Mouse (Mus musculus) granulocyte monocyte progenitor cell, adult 5-6 weeks (primary cell): Measurements from ENCODE around the gene B3gntl1. TPM values are rescaled to one million over a fixed set of nuclear protein-coding genes. Genes with fewer than 3 reads are reported as not detected.
A peak's percentile ranks its signal among the peaks of the same experiment; 100 is the strongest.
"Not testable (repeated sequence)": the region's sequence is repeated elsewhere in the genome, so short reads cannot be mapped to it uniquely, and the experiment has no call there.

ENCODE experiments used
- ATAC-seq: replicated peaks from 2 replicates; pipeline ENCODE4 v1.8.0; 2016; ENCODE audit warnings: mild to moderate bottlenecking, moderate TSS enrichment, inconsistent platforms; ENCODE audit not compliant: poor library complexity, severe bottlenecking
- total RNA-seq, 2 experiments: library from RNA; stranded (forward) in 1 of 2; stranded (reverse) in 1 of 2; fragments of 200-712, 200-1000 nt in 1 of 2; fragments of >200 nt in 1 of 2; fragmentation: Nextera tagmentation in 1 of 2; gene quantifications; 2 replicates each; pipeline ENCODE4 v1.2.3; 2014 to 2017

B3gntl1 gene
- total RNA-seq, 2 experiments from 2014 or later, result 6.7 to 7.5 TPM

GRCm38 (mm10) chr11:121686091-121686490 lies 13.1 kb upstream of the B3gntl1 start:
- ATAC-seq, result no peak

- ATAC-seq, result no peak
Observed at GRCm38 (mm10) chr11:121685491-121686001, 12.6 kb upstream of the B3gntl1 start.

GRCm38 (mm10) chr11:121683243-121683642 lies 10.3 kb upstream of the B3gntl1 start:
- ATAC-seq, result no peak

- peak; percentile 97 for ATAC-seq
Observed at GRCm38 (mm10) chr11:121680750-121681149, 7.8 kb upstream of the B3gntl1 start.

- ATAC-seq, result no peak
Observed at GRCm38 (mm10) chr11:121679581-121679980, 6.6 kb upstream of the B3gntl1 start.

- ATAC-seq, result no peak
Observed at GRCm38 (mm10) chr11:121676836-121677235, 3.9 kb upstream of the B3gntl1 start.

DNA sequence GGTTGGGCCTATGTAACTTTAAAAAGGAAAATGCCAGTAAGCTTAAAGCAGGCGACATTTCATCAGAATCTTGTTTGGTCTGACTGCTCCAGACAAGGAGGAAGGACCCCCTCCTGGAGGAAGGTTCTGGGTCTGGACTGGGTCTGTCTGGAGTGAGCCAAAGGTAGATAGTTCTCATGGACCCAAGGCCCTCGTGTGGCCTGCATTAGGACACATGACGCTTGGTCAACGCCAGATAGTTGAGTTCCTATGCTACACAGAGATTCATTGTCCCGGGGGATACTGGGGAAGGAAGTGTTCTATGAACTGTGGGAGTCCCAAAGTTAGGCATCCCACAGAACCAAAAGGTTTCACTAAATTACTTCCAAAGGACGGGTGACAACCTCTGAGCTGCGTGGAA lies 676 bp upstream of the B3gntl1 start:
- no peak; the same call in 1 of the 2 replicates for ATAC-seq

- ATAC-seq, result no peak
Observed at GRCm38 (mm10) chr11:121672312-121672989, 502 bp downstream of the B3gntl1 start.

- no peak for ATAC-seq
Observed at GRCm38 (mm10) chr11:121670926-121671325, 2.0 kb downstream of the B3gntl1 start.

GRCm38 (mm10) chr11:121668776-121669175 lies 4.2 kb downstream of the B3gntl1 start:
- ATAC-seq, result no peak

- ATAC-seq, result no peak
Observed at GRCm38 (mm10) chr11:121667541-121667940, 5.4 kb downstream of the B3gntl1 start.

GRCm38 (mm10) chr11:121661116-121661515 lies 11.8 kb downstream of the B3gntl1 start:
- no peak for ATAC-seq

DNA sequence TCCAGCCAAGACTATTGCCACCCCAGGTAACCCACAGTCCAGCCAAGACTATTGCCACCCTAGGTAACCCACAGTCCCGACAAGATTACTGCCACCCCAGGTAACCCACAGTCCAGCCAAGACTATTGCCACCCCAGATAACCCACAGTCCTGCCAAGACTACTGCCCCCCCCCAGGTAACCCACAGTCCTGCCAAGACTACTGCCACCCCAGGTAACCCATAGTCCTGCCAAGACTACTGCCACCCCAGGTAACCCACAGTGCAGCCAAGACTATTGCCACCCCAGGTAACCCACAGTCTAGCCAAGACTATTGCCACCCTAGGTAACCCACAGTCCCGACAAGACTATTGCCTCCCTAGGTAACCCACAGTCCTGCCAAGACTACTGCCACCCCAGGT lies 12.3 kb downstream of the B3gntl1 start:
- not testable (repeated sequence) for ATAC-seq

GRCm38 (mm10) chr11:121658151-121658550 lies 14.8 kb downstream of the B3gntl1 start:
- no peak for ATAC-seq

GRCm38 (mm10) chr11:121655807-121656511 lies 17.0 kb downstream of the B3gntl1 start:
- peak; percentile 37; the same call in 1 of the 2 replicates for ATAC-seq

DNA sequence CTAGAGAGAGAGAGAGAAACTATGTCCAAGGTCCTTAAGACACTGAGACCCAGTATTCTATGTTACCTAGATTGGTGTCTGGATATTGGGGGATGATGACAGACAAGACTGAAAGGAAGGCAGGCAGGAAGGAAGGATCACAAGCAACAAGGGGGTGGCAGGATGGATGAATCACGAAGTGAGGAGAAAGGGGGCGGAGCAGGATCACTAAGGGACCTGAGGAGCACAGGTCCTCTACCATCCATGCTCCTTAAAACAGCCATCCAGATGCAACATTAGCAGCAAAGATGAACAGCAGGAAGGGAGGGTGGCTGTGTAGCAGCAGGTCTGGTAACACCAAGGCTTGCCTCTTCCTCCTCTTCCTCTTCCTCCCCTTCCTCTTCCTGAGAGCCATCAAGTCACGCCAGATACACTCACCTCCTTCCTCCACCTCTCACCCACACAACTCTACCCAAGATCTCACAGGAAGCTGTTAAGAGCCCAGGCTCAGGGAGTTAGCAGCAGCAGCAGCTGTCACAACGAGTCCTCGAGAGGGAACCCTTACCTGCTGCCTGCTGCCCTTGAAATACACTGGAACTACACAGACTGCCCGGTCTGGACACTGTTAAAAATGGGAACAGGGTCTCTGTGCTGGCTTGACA lies 17.7 kb downstream of the B3gntl1 start:
- peak; percentile 12 for ATAC-seq

DNA sequence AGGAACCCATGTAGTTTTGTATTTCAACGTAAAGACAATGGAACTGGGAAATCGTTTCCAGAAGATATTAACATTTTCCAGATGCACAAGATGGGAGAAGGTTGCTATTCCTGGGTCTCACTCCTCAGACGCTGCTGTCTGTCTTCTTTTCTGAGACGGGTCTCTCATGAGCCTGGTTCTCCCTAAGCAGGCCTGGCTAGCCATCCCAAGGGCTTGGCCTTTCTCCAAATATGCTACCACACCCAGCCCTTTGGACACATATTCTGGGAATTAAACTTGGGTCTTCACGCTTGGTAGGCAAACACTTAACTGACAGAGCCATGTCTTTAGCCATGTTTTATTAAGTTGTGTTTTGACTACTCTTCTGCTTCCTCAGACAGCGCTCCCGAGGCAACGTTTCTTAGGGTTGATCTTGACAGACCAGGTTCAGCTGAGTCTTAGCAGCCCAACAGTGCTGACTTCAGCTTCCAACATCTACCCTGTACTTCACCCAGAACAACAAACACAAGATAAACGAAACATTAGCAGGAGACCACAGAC lies 18.5 kb downstream of the B3gntl1 start:
- ATAC-seq, result no peak

DNA sequence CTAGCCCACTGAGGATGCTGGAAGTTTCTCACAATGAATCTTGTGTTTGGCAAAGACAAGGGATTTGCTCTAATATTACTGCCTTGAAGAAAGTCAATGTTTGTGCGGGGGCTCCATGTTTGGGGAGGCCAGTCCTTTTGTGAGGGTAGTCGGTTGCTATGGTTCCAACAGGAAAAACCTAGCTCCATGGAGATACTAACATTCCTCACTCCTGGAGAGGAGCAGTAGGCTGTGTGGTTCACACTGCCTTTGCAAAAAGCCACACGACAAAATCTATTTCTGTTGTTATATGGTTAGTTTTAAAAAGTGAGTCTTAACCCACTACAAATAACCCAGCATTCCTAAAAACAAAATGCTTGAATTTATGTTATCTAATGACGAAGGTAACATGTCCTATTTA lies 19.3 kb downstream of the B3gntl1 start:
- no peak for ATAC-seq

- peak; percentile 35; the same call in 1 of the 2 replicates for ATAC-seq
Observed at GRCm38 (mm10) chr11:121652547-121653305, 20.2 kb downstream of the B3gntl1 start.

DNA sequence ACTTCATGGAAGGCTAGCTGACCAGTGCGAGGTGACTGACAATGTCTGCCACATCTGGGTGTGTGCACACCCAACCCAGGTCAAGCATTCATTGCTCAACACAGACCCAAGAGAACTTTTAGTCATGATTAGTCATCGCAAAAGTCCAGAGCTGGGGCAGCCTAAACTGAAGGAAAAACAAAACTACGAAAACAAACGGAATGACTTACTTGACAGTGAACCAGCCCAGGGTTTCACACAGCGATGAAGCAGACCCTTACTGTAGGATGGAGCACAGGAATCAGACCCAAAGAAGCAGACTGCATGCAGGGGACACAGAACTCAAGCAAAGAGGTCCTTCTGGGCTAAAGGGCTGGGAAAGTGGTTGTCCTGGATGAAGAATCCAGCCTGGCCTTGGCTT lies 21.0 kb downstream of the B3gntl1 start:
- no peak for ATAC-seq
